Mouse (Mus musculus): ENCODE measurements at regions not wholly inside any gene's neighbourhood (a gene's known extent, or its start where the extent isn't known, plus 50 kb on each side); places are given as distances from the start of the nearest gene placed in this dataset.

DNA sequence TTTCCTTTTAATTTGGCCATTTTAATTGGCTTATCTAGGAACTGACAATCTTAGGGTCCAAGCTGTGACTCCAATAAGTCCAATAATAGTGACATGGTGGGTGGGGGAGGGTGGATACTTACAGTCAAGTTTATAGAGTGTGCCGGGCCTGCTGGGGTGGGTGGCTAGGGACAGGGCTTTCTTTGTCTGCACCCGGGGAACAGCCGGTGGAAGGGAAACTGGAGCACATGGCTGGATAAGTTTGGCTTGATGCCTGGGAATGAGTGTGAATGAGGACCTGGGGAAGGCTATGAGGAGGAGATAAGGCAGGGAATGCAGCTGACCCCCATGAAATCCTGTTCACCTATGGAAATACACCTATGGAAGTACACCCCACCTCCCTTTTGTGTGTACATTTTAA, 81.7 kb upstream of the Cers4 start:
- no peak for DNase-seq (ENCODE audit: extremely low read depth, low read depth)

DNA sequence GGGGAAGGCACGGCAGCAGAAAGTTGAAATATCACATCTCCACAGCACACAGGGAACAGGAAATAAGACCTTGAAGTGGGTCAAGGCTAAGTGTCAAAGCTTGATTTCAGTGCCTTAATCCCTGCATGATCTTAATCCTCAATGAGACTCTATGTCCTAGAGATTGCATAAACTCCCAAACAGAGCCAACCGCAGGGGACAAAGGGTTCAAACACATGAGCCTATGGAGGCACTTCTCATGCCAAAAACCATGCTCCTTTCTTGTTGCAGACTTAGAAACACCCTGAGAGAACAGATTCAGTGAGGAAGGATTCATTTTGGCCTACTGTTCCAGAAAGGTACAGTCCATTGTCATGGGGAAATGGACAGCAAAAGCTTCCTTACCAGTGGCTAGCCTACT, 81.0 kb upstream of the Cers4 start:
- no peak for DNase-seq (ENCODE audit: extremely low read depth, low read depth)

GRCm38 (mm10) chr8:4413206-4413605, 79.6 kb upstream of the Cers4 start:
- peak; percentile 16 for DNase-seq (ENCODE audit: extremely low read depth, low read depth)

GRCm38 (mm10) chr8:4413764-4414163, 79.1 kb upstream of the Cers4 start:
- DNase-seq (ENCODE audit: extremely low read depth, low read depth) = no peak

DNA sequence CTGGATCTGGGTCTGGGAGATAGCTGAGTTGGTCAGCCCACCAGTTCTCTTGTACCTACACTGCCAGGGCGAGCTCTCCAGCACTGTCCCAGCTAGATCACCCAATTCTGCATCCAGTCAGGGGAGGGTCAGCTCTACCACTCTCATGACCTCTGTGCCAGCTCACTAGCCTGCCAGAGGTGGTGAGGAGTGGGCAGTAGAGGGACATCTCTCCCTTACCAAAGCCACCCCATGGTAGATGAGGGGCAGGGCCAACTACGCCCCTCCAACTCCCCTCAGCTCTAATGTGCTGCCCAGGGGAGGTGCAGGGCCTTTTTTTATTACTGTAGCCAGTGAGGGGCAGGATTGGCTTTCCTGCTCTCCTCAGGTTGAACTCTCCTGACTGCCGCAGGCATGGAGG, 75.7 kb upstream of the Cers4 start:
- no peak for DNase-seq (ENCODE audit: extremely low read depth, low read depth)

DNA sequence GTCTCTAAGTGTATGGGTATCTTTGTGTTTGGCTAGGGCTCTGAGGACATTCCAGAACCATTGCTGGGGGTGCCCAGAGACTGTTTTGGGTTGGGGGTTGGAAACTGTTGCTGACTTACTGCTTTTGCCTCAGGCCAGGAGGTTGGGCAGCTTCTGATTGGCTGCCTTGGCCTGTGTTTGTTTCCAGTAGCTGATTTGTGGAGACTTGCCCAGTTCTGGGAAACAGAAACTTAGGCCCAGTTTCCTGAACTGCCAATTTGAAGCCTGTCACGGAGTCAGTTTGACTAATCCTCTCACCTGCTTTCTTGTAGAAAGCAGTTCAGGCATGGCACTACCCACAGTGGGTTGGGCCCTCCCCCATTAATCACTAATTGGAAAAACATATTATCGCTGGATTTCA, 59.7 kb upstream of the Cers4 start:
- no peak for DNase-seq (ENCODE audit: extremely low read depth, low read depth)

DNA sequence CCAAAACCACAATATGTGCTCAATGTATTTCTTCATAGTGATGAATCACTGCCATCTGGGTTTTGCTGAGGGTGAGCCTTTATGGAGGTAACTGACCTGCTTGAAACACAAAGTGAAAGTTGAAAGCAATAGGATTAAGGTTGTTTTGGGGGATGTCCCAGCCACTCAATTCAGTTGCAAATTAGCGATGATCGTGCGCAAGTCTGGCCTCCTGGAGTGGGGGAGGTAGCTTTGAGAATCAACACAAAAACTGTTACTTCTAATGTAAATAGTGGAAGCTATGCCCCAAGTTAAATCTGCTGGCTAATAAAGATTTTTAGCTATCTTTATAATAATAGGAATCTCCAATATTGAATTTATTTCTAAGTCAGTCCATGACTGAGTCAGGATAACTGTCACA, 56.3 kb upstream of the Cers4 start:
- no peak for DNase-seq (ENCODE audit: extremely low read depth, low read depth)
